Mouse (Mus musculus): ENCODE results near the gene Gm42674. TPM values are rescaled to one million over a fixed set of nuclear protein-coding genes. Genes with fewer than 3 reads are reported as not detected.

The Gm42674 gene
- polyA plus RNA-seq, 1 experiment = not detected

DNA sequence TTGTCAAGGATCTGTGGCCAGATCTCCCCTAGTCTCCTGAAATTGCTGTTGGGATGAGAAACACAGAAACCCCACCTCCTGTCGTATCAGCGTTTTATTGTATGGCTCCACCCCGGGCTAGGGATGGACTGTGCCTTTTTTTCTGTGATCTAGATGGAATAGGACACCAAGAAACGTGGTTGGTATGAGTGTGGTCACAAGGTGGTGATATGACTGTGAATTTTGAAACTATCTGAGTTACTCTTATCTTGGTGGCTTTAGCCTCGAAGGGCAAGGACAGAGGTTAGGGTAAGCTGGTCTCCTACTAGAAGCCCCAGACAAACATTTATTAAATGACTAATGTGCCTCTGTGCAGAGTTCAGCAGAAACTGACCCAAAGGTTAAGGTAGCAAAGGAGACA, 6.1 kb upstream of the Gm42674 start:
- no peak for TF ChIP-seq POLR2A (IDR thresholded peaks at IDR 0.05; ENCODE audit: low read depth, low read length)
- TF ChIP-seq CTCF (IDR thresholded peaks at IDR 0.05; ENCODE audit: extremely low read depth, insufficient read depth, insufficient read length, insufficient replicate concordance) = no peak
- Histone ChIP-seq H3K27ac (ENCODE audit: insufficient read depth, low read length) (no peak overlapping the region), H3K4me3 (ENCODE audit: extremely low read depth, insufficient read depth, insufficient read length) (no peak overlapping the region), H3K4me1 (ENCODE audit: control insufficient read depth, insufficient read depth, insufficient read length) (no peaks in the 10 kb centered on the region), H3K36me3 (ENCODE audit: control insufficient read depth, insufficient read depth, low read length) (no peaks in the 10 kb centered on the region), H3K27me3 (ENCODE audit: control insufficient read depth, insufficient read depth, low read length) (no peaks in the 10 kb centered on the region)
- 82% methylated on average over 5 of the region's 5 CpGs for WGBS
- no peak for DNase-seq (ENCODE audit: low read depth in 1 of 2, low spot score in 2 of 2)

DNA sequence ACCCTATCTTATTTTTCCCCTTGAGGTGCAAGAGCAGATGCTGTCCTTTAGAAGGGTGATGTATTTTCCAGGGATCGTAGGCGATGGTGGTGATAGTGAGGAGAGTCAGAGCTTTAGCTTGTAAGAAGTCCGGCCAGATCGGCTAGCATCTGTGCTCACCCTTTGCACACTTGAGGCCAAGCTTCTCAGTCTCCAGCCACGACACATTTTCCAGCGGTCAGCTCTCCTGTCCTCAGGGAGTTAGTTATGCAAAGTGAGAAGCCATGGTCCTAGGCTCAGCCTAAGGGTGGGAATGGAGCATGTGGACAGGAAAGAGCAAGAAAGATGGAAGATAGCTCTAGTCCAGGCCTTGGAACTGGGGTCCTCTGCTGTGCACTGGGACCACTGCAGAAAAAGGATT, 4.9 kb upstream of the Gm42674 start:
- Histone ChIP-seq H3K4me3 (ENCODE audit: extremely low read depth, insufficient read depth, insufficient read length) (no peak overlapping the region), H3K36me3 (ENCODE audit: control insufficient read depth, insufficient read depth, low read length) (no peaks in the 10 kb centered on the region), H3K4me1 (ENCODE audit: control insufficient read depth, insufficient read depth, insufficient read length) (no peaks in the 10 kb centered on the region), H3K27me3 (ENCODE audit: control insufficient read depth, insufficient read depth, low read length) (no peaks in the 10 kb centered on the region), H3K27ac (ENCODE audit: insufficient read depth, low read length) (no peak overlapping the region)
- DNase-seq (ENCODE audit: low read depth in 1 of 2, low spot score in 2 of 2) = no peak
- 92% methylated on average over 6 of the region's 6 CpGs for WGBS
- TF ChIP-seq CTCF (IDR thresholded peaks at IDR 0.05; ENCODE audit: extremely low read depth, insufficient read depth, insufficient read length, insufficient replicate concordance) = no peak
- TF ChIP-seq POLR2A (IDR thresholded peaks at IDR 0.05; ENCODE audit: low read depth, low read length) = no peak

DNA sequence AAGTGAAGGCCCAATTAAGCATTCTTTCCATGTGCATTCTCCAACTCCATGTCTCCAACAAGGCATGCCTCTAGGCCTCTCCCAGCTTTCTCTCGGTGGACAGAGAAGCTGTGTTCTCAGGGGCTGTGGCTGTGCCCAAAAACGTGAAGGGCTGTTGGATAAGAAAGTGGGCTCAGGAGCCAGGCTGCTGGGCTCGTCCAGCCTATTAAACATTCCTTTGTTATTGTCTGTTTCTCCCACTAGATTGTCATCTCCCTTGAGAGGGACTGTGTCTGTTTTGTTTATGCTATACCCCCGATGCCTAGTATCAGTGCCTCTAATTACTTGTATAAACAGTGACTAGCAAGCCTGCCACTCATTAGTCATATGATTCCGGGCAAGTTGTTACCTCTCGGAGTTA, 4.0 kb upstream of the Gm42674 start:
- DNase-seq (ENCODE audit: low read depth in 1 of 2, low spot score in 2 of 2) = no peak
- H3K27me3 ChIP-seq (ENCODE audit: control insufficient read depth, insufficient read depth, low read length) = no peaks in the 10 kb centered on the region
- no peak for TF ChIP-seq POLR2A (IDR thresholded peaks at IDR 0.05; ENCODE audit: low read depth, low read length)

DNA sequence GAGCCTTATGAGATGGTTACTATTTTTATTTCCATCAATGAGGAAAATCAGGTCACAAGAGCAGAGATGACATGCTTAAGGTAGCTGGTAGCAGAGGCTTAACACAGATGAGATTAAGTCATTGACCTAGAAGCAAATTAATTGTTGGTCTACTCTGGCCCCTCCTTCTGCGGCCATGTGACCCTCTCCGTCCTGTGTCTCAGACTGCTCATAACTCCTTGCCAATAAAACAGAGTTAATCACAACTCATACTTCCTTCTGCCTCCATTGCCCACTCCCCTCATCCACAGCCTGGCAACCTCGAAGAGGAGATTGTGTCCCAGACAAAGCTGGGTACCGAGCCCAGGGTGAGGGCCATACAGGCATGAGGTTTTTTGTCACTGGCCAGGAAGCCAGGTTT, 3.5 kb upstream of the Gm42674 start:
- H3K36me3 ChIP-seq (ENCODE audit: control insufficient read depth, insufficient read depth, low read length) = no peaks in the 10 kb centered on the region
- H3K27me3 ChIP-seq (ENCODE audit: control insufficient read depth, insufficient read depth, low read length) = no peaks in the 10 kb centered on the region
- no peak for TF ChIP-seq CTCF (IDR thresholded peaks at IDR 0.05; ENCODE audit: extremely low read depth, insufficient read depth, insufficient read length, insufficient replicate concordance)
- no peak for TF ChIP-seq POLR2A (IDR thresholded peaks at IDR 0.05; ENCODE audit: low read depth, low read length)
- WGBS = 57% methylated on average over 4 of the region's 4 CpGs
- peaks cover 1% of the 10 kb centered on the region; the same call in 1 of the 2 replicates for H3K4me1 ChIP-seq (ENCODE audit: control insufficient read depth, insufficient read depth, insufficient read length)
- H3K4me3 ChIP-seq (ENCODE audit: extremely low read depth, insufficient read depth, insufficient read length) = no peak overlapping the region
- DNase-seq (ENCODE audit: low read depth in 1 of 2, low spot score in 2 of 2) = no peak
- H3K27ac ChIP-seq (ENCODE audit: insufficient read depth, low read length) = no peak overlapping the region

More for the DNA sequence above, 4.0 kb upstream of the Gm42674 start:
- Histone ChIP-seq H3K4me3 (ENCODE audit: extremely low read depth, insufficient read depth, insufficient read length) (no peak overlapping the region), H3K4me1 (ENCODE audit: control insufficient read depth, insufficient read depth, insufficient read length) (no peaks in the 10 kb centered on the region), H3K27ac (ENCODE audit: insufficient read depth, low read length) (no peak overlapping the region), H3K36me3 (ENCODE audit: control insufficient read depth, insufficient read depth, low read length) (no peaks in the 10 kb centered on the region)
- 87% methylated on average over 6 of the region's 6 CpGs for WGBS

DNA sequence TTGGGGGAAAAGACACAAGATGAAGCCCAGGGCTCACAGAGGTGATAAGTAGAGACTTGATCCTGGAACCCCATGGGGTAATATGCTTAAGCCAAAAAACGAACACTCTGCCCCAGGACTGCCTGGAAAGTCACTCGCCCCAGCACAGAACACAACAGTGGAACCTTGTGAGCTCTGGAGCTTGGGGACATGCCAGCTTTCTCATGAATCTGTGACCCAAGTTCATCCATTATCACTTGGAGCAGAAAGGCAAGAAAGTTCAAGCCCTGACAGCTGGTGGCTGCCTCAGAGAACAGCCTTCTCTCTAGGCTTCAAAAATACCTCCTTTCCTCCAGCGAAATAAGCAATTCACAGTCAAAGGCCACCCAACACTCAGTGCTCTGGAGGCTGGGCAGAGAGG, 2.3 kb upstream of the Gm42674 start:
- Histone ChIP-seq H3K27ac (ENCODE audit: insufficient read depth, low read length) (no peak overlapping the region), H3K27me3 (ENCODE audit: control insufficient read depth, insufficient read depth, low read length) (no peaks in the 10 kb centered on the region), H3K4me1 (ENCODE audit: control insufficient read depth, insufficient read depth, insufficient read length) (peaks cover 5% of the 10 kb centered on the region; the same call in 1 of the 2 replicates), H3K4me3 (ENCODE audit: extremely low read depth, insufficient read depth, insufficient read length) (no peak overlapping the region), H3K36me3 (ENCODE audit: control insufficient read depth, insufficient read depth, low read length) (no peaks in the 10 kb centered on the region)
- 84% methylated on average over 3 of the region's 3 CpGs for WGBS
- no peak for DNase-seq (ENCODE audit: low read depth in 1 of 2, low spot score in 2 of 2)
- no peak for TF ChIP-seq CTCF (IDR thresholded peaks at IDR 0.05; ENCODE audit: extremely low read depth, insufficient read depth, insufficient read length, insufficient replicate concordance)
- no peak for TF ChIP-seq POLR2A (IDR thresholded peaks at IDR 0.05; ENCODE audit: low read depth, low read length)

DNA sequence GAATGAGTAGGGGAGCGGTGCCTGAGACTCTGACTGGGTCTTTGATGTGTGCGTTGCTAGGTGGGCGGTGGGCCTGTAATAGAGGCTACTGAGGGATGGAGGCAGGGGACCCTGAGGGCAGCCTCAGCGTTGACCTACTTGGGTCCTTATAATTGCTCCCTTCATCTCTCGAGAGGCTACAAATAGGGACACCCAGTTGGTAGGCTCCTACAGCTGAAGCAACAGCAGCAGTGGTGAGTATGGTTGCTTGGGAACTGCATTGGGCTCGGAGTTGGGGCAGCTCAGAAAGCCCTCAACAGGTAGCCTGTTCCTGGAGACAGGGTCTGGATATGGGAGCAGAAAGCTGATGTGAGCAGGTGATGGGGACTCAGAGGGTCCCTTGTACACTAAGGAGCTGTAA, 1.7 kb upstream of the Gm42674 start:
- Histone ChIP-seq H3K27ac (ENCODE audit: insufficient read depth, low read length) (no peak overlapping the region), H3K4me3 (ENCODE audit: extremely low read depth, insufficient read depth, insufficient read length) (no peak overlapping the region), H3K4me1 (ENCODE audit: control insufficient read depth, insufficient read depth, insufficient read length) (peaks cover 5% of the 10 kb centered on the region; the same call in 1 of the 2 replicates), H3K27me3 (ENCODE audit: control insufficient read depth, insufficient read depth, low read length) (no peaks in the 10 kb centered on the region), H3K36me3 (ENCODE audit: control insufficient read depth, insufficient read depth, low read length) (no peaks in the 10 kb centered on the region)
- 87% methylated on average over 6 of the region's 6 CpGs for WGBS
- TF ChIP-seq POLR2A (IDR thresholded peaks at IDR 0.05; ENCODE audit: low read depth, low read length) = no peak
- TF ChIP-seq CTCF (IDR thresholded peaks at IDR 0.05; ENCODE audit: extremely low read depth, insufficient read depth, insufficient read length, insufficient replicate concordance) = no peak
- no peak for DNase-seq (ENCODE audit: low read depth in 1 of 2, low spot score in 2 of 2)

DNA sequence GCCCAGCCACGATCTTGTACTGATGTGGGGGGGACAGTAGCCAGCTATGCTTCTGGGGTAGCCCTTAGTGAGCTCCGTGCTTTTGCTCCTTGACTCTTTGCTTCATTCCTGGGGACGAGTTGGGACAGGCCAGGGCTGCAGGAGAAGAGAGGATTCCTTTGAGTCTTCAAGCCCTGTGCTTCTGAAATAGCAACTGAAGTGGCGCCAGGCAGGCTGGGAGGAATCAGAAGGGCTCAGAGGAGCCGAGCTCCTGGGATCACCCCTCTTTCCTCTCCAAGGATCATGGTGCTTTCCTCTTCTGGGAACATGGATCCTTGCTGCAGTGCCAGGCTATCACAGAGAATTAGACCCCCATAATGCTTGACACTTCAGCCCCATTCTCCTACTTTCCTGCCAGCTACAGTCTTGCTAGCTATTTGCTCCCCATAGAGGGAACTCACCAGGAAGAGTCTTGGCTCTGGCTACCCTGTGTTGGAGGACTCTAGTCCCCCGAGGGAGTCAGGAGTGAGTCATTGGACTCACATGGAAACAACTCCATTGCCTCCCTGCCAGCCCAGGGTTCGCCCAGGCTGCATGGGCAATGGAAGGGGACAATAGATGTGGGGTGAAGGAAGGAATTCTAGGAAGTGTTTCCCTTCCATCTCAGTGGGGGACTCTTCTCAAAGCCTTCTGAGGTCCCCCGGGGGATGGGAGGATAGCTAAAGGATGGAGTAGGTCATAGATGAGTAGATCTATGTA, 1.1 kb upstream of the Gm42674 start:
- WGBS = 85% methylated on average over 8 of the region's 8 CpGs
- TF ChIP-seq CTCF (IDR thresholded peaks at IDR 0.05; ENCODE audit: extremely low read depth, insufficient read depth, insufficient read length, insufficient replicate concordance) = no peak
- no peak for TF ChIP-seq POLR2A (IDR thresholded peaks at IDR 0.05; ENCODE audit: low read depth, low read length)
- Histone ChIP-seq H3K27me3 (ENCODE audit: control insufficient read depth, insufficient read depth, low read length) (no peaks in the 10 kb centered on the region), H3K4me1 (ENCODE audit: control insufficient read depth, insufficient read depth, insufficient read length) (peaks cover 5% of the 10 kb centered on the region; the same call in 1 of the 2 replicates), H3K4me3 (ENCODE audit: extremely low read depth, insufficient read depth, insufficient read length) (no peak overlapping the region), H3K27ac (ENCODE audit: insufficient read depth, low read length) (no peak overlapping the region), H3K36me3 (ENCODE audit: control insufficient read depth, insufficient read depth, low read length) (no peaks in the 10 kb centered on the region)
- no peak for DNase-seq (ENCODE audit: low read depth in 1 of 2, low spot score in 2 of 2)
